Mouse (Mus musculus): ENCODE data around the gene Gm21852. TPM values are rescaled to one million over a fixed set of nuclear protein-coding genes. Genes with fewer than 3 reads are reported as not detected.
"Not testable (repeated sequence)": the region's sequence is repeated elsewhere in the genome, so short reads cannot be mapped to it uniquely, and the experiment has no call there.

The Gm21852 gene
- polyA plus RNA-seq (2016; fragmentation: Nextera tagmentation; extraction: Ambion mirVana): not detected in 2 replicates

- H3K36me3 ChIP-seq: not testable (repeated sequence)
Measured at GRCm38 (mm10) chrY:40651896-40652295, at the start of gene Gm21852. TSS of gene Gm21852 (minus strand) at chrY:40651996.

More at GRCm38 (mm10) chrY:40651896-40652295, at the start of gene Gm21852:
- H3K9me3 ChIP-seq (replicated peaks); H3K4me2 ChIP-seq (replicated peaks); H3K4me3 ChIP-seq; H3K9ac ChIP-seq; H3K27me3 ChIP-seq; ATAC-seq (ENCODE audit: low FRiP score); H3K4me1 ChIP-seq; H3K27ac ChIP-seq: not testable (repeated sequence)
- no CpG with 5 or more reads among the region's 3 CpGs for whole genome bisulfite sequencing

Small RNAs within 50 kb of the gene (microRNA-seq; reads per million reads assigned to microRNA genes)
- not detected for gene Gm27466
- not detected for gene Gm28018

Other genes starting within 250 kb of the Gm21852 start
- not detected in 2 replicates for gene Gm21797, start 123.8 kb upstream of the Gm21852 start, polyA plus RNA-seq (2016; fragmentation: Nextera tagmentation; extraction: Ambion mirVana)
- gene Gm20795, start 152.9 kb upstream of the Gm21852 start, polyA plus RNA-seq (2016; fragmentation: Nextera tagmentation; extraction: Ambion mirVana): not detected in 2 replicates

All from hindbrain, embryonic 12.5 days (tissue).